Mouse (Mus musculus) cortical plate, adult 2 months (tissue): ENCODE data around the gene Speg.

Experiments
- CTCF ChIP-seq: fragments of 200-500 bp; IDR thresholded peaks from 2 replicates; pipeline ENCODE4 v1.5.1; 2011; ENCODE audit warnings: mild to moderate bottlenecking, control low read depth, low read length; ENCODE audit not compliant: insufficient read depth; ENCODE audit errors: extremely low read depth
- POLR2A ChIP-seq: fragments of 200-500 bp; IDR thresholded peaks from 2 replicates; pipeline ENCODE4 v1.6.1; 2011; ENCODE audit warnings: mild to moderate bottlenecking, low read length, control low read depth; ENCODE audit not compliant: insufficient read depth; ENCODE audit errors: extremely low read depth

- TF ChIP-seq POLR2A = no peak
- no peak for TF ChIP-seq CTCF
These were observed 34.9 kb downstream of the Speg start for GRCm38 (mm10) chr1:75409950-75410349.
